Mouse (Mus musculus): ENCODE measurements around the gene Hoxc5.

Hoxc5 gene

GRCm38 (mm10) chr15:102990461-102991397 is 23.5 kb downstream of the Hoxc5 start, which contains the start of gene Hoxc8:
Hoxc8 (plus strand) TSS chr15:102990607.
- DNase-seq: no peak

GRCm38 (mm10) chr15:102991782-102992181 is 24.5 kb downstream of the Hoxc5 start:
- no peak for DNase-seq

- no peak for DNase-seq
These were observed 25.0 kb downstream of the Hoxc5 start for GRCm38 (mm10) chr15:102992206-102992605.

- DNase-seq: no peak
These were observed 25.6 kb downstream of the Hoxc5 start for GRCm38 (mm10) chr15:102992863-102993262.

- no peak for DNase-seq
These were observed 29.3 kb downstream of the Hoxc5 start for GRCm38 (mm10) chr15:102996548-102996947.

- no peak for DNase-seq
These were observed 30.2 kb downstream of the Hoxc5 start for GRCm38 (mm10) chr15:102997431-102997830.

- no peak for DNase-seq
These were observed 30.7 kb downstream of the Hoxc5 start, which contains the start of gene Hoxc6 for GRCm38 (mm10) chr15:102997939-102998355. Hoxc6 (plus strand) TSS chr15:102998257.

GRCm38 (mm10) chr15:102998608-102999182 is 31.5 kb downstream of the Hoxc5 start:
- no peak for DNase-seq

- peak; percentile 70 for DNase-seq
These were observed 32.1 kb downstream of the Hoxc5 start for GRCm38 (mm10) chr15:102999183-102999831.

- no peak for DNase-seq
These were observed 32.7 kb downstream of the Hoxc5 start for GRCm38 (mm10) chr15:102999955-103000354.

GRCm38 (mm10) chr15:103000501-103000901 is 33.3 kb downstream of the Hoxc5 start:
- DNase-seq: no peak

- no peak for DNase-seq
These were observed 34.1 kb downstream of the Hoxc5 start for GRCm38 (mm10) chr15:103001370-103001769.

GRCm38 (mm10) chr15:103002156-103002555 is 34.9 kb downstream of the Hoxc5 start:
- no peak for DNase-seq

GRCm38 (mm10) chr15:103002821-103003448 is 35.7 kb downstream of the Hoxc5 start:
- no peak for DNase-seq

GRCm38 (mm10) chr15:103005308-103005707 is 38.1 kb downstream of the Hoxc5 start:
- DNase-seq: no peak

- DNase-seq: no peak
These were observed 38.6 kb downstream of the Hoxc5 start for GRCm38 (mm10) chr15:103005797-103006196.

- DNase-seq: no peak
These were observed 39.1 kb downstream of the Hoxc5 start for GRCm38 (mm10) chr15:103006326-103006725.

GRCm38 (mm10) chr15:103009265-103010111 is 42.2 kb downstream of the Hoxc5 start:
- DNase-seq: no peak

- no peak for DNase-seq
These were observed 43.0 kb downstream of the Hoxc5 start for GRCm38 (mm10) chr15:103010112-103010846.

GRCm38 (mm10) chr15:103010847-103011555 is 43.8 kb downstream of the Hoxc5 start:
- DNase-seq: no peak

All from liver (tissue).